8 mouse cellular contexts compared by ENCODE assay signal in genomic region chr13:60178416-60178815, GRCm38 (mm10). TPM values are rescaled to one million over a fixed set of nuclear protein-coding genes. Genes with fewer than 3 reads are reported as not detected.
DNase-seq lines count a peak whose midpoint lies in the region.

No protein-coding gene starts in this region.

- 5% methylated on average over 15 of the region's 15 CpGs for WGBS in macrophage (ENCODE audit: missing documents)

- H3K36me3 ChIP-seq in macrophage (ENCODE audit: inconsistent target), result no peaks in the 10 kb centered on the region

- no peaks in the 10 kb centered on the region for H3K79me2 ChIP-seq in macrophage (ENCODE audit: inconsistent target)

- no peak overlapping the region for H3K27ac ChIP-seq in macrophage

- DNase-seq in adrenal gland, postnatal 14 days, result peak; percentile 95
- DNase-seq in embryo, embryonic 10.5 days (ENCODE audit: low spot score), result peak; percentile 98
- DNase-seq in gastrocnemius, postnatal 25 days, result peak; percentile 86
- DNase-seq in induced T-regulatory cell, adult 2 months (ENCODE audit: low read depth), result peak; percentile 20
- DNase-seq in left cerebral cortex, adult 8-10 months (ENCODE audit: low spot score in 2 of 2), result peak; percentile 77 to 99
- peak; percentile 94 for DNase-seq in right cerebral cortex, postnatal 14 days
- DNase-seq in urinary bladder, postnatal 4 days (ENCODE audit: low spot score in 2 of 2), result peak; percentile 88 to 95

- H3K4me3 ChIP-seq in macrophage (ENCODE audit: inconsistent target), result peak overlapping the region; percentile 4; the same call in 1 of the 2 replicates

RNA-seq across cellular contexts. Expression of gene Gas1, which starts 1.3 kb away (rescaled TPM):
- total RNA-seq in adrenal gland, postnatal 14 days (2021), result 48.4 and 52.2 TPM in 2 replicates
- 10 to 100 TPM; 15.3 to 17.6 TPM for total RNA-seq in gastrocnemius, postnatal 25 days (2021)
- total RNA-seq in left cerebral cortex, adult 8-10 months (2022), result 1 to 10 TPM; 5.9 to 7.6 (median 7.6) TPM
- 10 to 100 TPM in 1 of 26 experiments, under 1 TPM in 1, not detected in 24; 0.21 to 24.8 TPM for total RNA-seq in macrophage (2018; cell fraction: chromatin; rRNA removed)
- under 1 TPM in 2 of 26 experiments, not detected in 24; 0.08 to 0.48 TPM for total RNA-seq in macrophage (2018; cell fraction: cytosol; rRNA removed)
- 1 to 10 TPM in 1 of 26 experiments, not detected in 25; 4.2 TPM for total RNA-seq in macrophage (2018; cell fraction: nucleus; rRNA removed)
- 0.04 TPM in 1 of 3 replicates, not detected in the others for polyA plus RNA-seq in macrophage (2018)

Comparison
In these comparisons a context has a peak if more than half of its experiments do, and no peak if none do; other contexts are left out.
1. DNase-seq: peak in every context shown above with its lines; median percentile 98 in embryo, embryonic 10.5 days; 95 in adrenal gland, postnatal 14 days; 94 in right cerebral cortex, postnatal 14 days; 92 in urinary bladder, postnatal 4 days; 88 in left cerebral cortex, adult 8-10 months; 86 in gastrocnemius, postnatal 25 days; 20 in induced T-regulatory cell, adult 2 months.